Mouse (Mus musculus) embryonic facial prominence, embryonic 11.5 days (tissue): ENCODE data around the gene Ube2g2. TPM values are rescaled to one million over a fixed set of nuclear protein-coding genes. Genes with fewer than 3 reads are reported as not detected.

Experiments
- ATAC-seq: fragments of 200-750 bp; cut with Nextera tagmentation; replicated peaks from 2 replicates; pipeline ENCODE4 v1.8.0; 2017; ENCODE audit warnings: low read depth; ENCODE audit not compliant: insufficient number of reproducible peaks, low FRiP score, low TSS enrichment
- DNase-seq: peaks from one replicate; pipeline ENCODE4 v3.0.0-alpha.2; 2015; ENCODE audit warnings: low spot score
- H3K27ac ChIP-seq: fragments of 300-500 bp; sonication (generic); replicated peaks from 2 replicates; pipeline ENCODE4 v1.5.1; 2014; ENCODE audit warnings: mild to moderate bottlenecking, low read depth, low read length, control low read depth
- H3K27me3 ChIP-seq: fragments of 300-500 bp; sonication (generic); 2 replicates; pipeline ENCODE4 v1.6.1; 2014; ENCODE audit warnings: mild to moderate bottlenecking, low read length, moderate library complexity, mixed read lengths; ENCODE audit not compliant: control insufficient read depth, insufficient read depth
- H3K36me3 ChIP-seq: fragments of 300-500 bp; sonication (generic); replicated peaks from 2 replicates; pipeline ENCODE4 v1.6.1; 2014; ENCODE audit warnings: low read depth, mild to moderate bottlenecking, low read length, moderate library complexity, mixed read lengths; ENCODE audit not compliant: control insufficient read depth, insufficient read depth
- H3K4me1 ChIP-seq: fragments of 300-500 bp; sonication (generic); 2 replicates; pipeline ENCODE4 v1.6.1; 2014; ENCODE audit warnings: low read length, mixed read lengths; ENCODE audit not compliant: control insufficient read depth, insufficient read depth
- H3K4me2 ChIP-seq: fragments of 300-500 bp; sonication (generic); 2 replicates; pipeline ENCODE4 v1.6.1; 2014; ENCODE audit warnings: low read depth, mild to moderate bottlenecking, control low read depth, low read length, moderate library complexity
- H3K4me3 ChIP-seq: fragments of 300-500 bp; sonication (generic); 2 replicates; pipeline ENCODE4 v1.5.1; 2014; ENCODE audit warnings: low read depth, low read length, control low read depth
- H3K9ac ChIP-seq: fragments of 300-500 bp; sonication (generic); replicated peaks from 2 replicates; pipeline ENCODE4 v1.6.1; 2014; ENCODE audit warnings: mild to moderate bottlenecking, control low read depth, low read length
- H3K9me3 ChIP-seq: fragments of 300-500 bp; sonication (generic); replicated peaks from 2 replicates; pipeline ENCODE4 v1.6.1; 2016; ENCODE audit warnings: mild to moderate bottlenecking, low read length, inconsistent platforms, mixed read lengths; ENCODE audit not compliant: control insufficient read depth
- WGBS: fragments of 180-500 bp; shearing (Covaris S2); extraction: QIAGEN DNeasy Blood & Tissue Kit; methylation state at CpG from one replicate; pipeline ENCODE4 v1.1.7; 2014; 5-methylcytosine and 5-hydroxymethylcytosine counted together
- polyA plus RNA-seq: library from polyadenylated mRNA; unstranded; fragments of >200 nt; fragmentation: Nextera tagmentation; extraction: Ambion mirVana; gene quantifications from 2 replicates; pipeline ENCODE4 v1.2.1, GENCODE M21; 2014

Ube2g2 gene
- polyA plus RNA-seq, 1 experiment from 2014 or later, result 41.2 TPM

- H3K27ac ChIP-seq, result no peak overlapping the region
- ATAC-seq, result no peak
- no peak overlapping the region for H3K9ac ChIP-seq
- H3K4me1 ChIP-seq, result no peaks in the 10 kb centered on the region
- H3K27me3 ChIP-seq, result no peaks in the 10 kb centered on the region
- DNase-seq, result no peak
- H3K36me3 ChIP-seq, result peaks cover 7% of the 10 kb centered on the region
- no peak overlapping the region for H3K4me3 ChIP-seq
- no peak overlapping the region for H3K4me2 ChIP-seq
- H3K9me3 ChIP-seq, result no peaks in the 10 kb centered on the region
- WGBS, result 92% methylated on average over 8 of the region's 8 CpGs
Measured at GRCm38 (mm10) chr10:77610221-77610961, 11.7 kb upstream of the Ube2g2 start.

GRCm38 (mm10) chr10:77613409-77613808 lies 8.7 kb upstream of the Ube2g2 start:
- H3K4me3 ChIP-seq, result no peak overlapping the region
- H3K4me2 ChIP-seq, result no peak overlapping the region
- ATAC-seq, result no peak
- no peaks in the 10 kb centered on the region for H3K27me3 ChIP-seq
- WGBS, result 93% methylated on average over 3 of the region's 3 CpGs
- no peaks in the 10 kb centered on the region for H3K9me3 ChIP-seq
- no peak overlapping the region for H3K27ac ChIP-seq
- DNase-seq, result no peak
- no peak overlapping the region for H3K9ac ChIP-seq
- H3K4me1 ChIP-seq, result no peaks in the 10 kb centered on the region
- H3K36me3 ChIP-seq, result peaks cover 11% of the 10 kb centered on the region

GRCm38 (mm10) chr10:77615647-77616046 lies 6.4 kb upstream of the Ube2g2 start:
- H3K4me3 ChIP-seq, result no peak overlapping the region
- no peak overlapping the region for H3K4me2 ChIP-seq
- no peaks in the 10 kb centered on the region for H3K4me1 ChIP-seq
- ATAC-seq, result no peak
- H3K27me3 ChIP-seq, result no peaks in the 10 kb centered on the region
- no peak overlapping the region for H3K9ac ChIP-seq
- no peak for DNase-seq
- H3K36me3 ChIP-seq, result peaks cover 9% of the 10 kb centered on the region; the same call in 1 of the 2 replicates
- H3K27ac ChIP-seq, result no peak overlapping the region
- H3K9me3 ChIP-seq, result no peaks in the 10 kb centered on the region
- WGBS, result 96% methylated on average over 8 of the region's 8 CpGs

GRCm38 (mm10) chr10:77616166-77616565 lies 5.9 kb upstream of the Ube2g2 start:
- Histone ChIP-seq H3K4me3 (no peak overlapping the region), H3K4me1 (no peaks in the 10 kb centered on the region), H3K4me2 (no peak overlapping the region), H3K9ac (no peak overlapping the region), H3K36me3 (peaks cover 5% of the 10 kb centered on the region; the same call in 1 of the 2 replicates), H3K9me3 (no peaks in the 10 kb centered on the region), H3K27ac (no peak overlapping the region), H3K27me3 (no peaks in the 10 kb centered on the region)
- WGBS, result 96% methylated on average over 9 of the region's 9 CpGs
- DNase-seq (no peak), ATAC-seq (no peak)

- no peak for ATAC-seq
- Histone ChIP-seq H3K9me3 (no peaks in the 10 kb centered on the region), H3K27ac (no peak overlapping the region), H3K4me3 (no peak overlapping the region), H3K9ac (no peak overlapping the region), H3K4me2 (no peak overlapping the region), H3K4me1 (no peaks in the 10 kb centered on the region), H3K27me3 (no peaks in the 10 kb centered on the region), H3K36me3 (peaks cover 4% of the 10 kb centered on the region; the same call in 1 of the 2 replicates)
- 97% methylated on average over 7 of the region's 7 CpGs for WGBS
- no peak for DNase-seq
Measured at GRCm38 (mm10) chr10:77616926-77617325, 5.1 kb upstream of the Ube2g2 start.

- H3K4me1 ChIP-seq, result no peaks in the 10 kb centered on the region
- DNase-seq (no peak), ATAC-seq (no peak)
- peak overlapping the region; percentile 60; the same call in 1 of the 2 replicates for H3K4me2 ChIP-seq
- WGBS, result 72% methylated on average over 8 of the region's 8 CpGs
- no peaks in the 10 kb centered on the region for H3K27me3 ChIP-seq
- peak overlapping the region; percentile 99; the same call in 1 of the 2 replicates for H3K4me3 ChIP-seq
- peak overlapping the region; percentile 8; the same call in 1 of the 2 replicates for H3K27ac ChIP-seq
- H3K9ac ChIP-seq, result peak overlapping the region; percentile 96
- no peaks in the 10 kb centered on the region for H3K9me3 ChIP-seq
- no peaks in the 10 kb centered on the region; the same call in 1 of the 2 replicates for H3K36me3 ChIP-seq
Measured at GRCm38 (mm10) chr10:77621546-77621945, 529 bp upstream of the Ube2g2 start.

GRCm38 (mm10) chr10:77623069-77623492 lies 1.0 kb downstream of the Ube2g2 start:
- Histone ChIP-seq H3K36me3 (no peaks in the 10 kb centered on the region), H3K9ac (peak overlapping the region; percentile 96), H3K4me1 (no peaks in the 10 kb centered on the region), H3K9me3 (no peaks in the 10 kb centered on the region), H3K4me3 (peak overlapping the region; percentile 99), H3K4me2 (peak overlapping the region; percentile 76), H3K27ac (no peak overlapping the region), H3K27me3 (no peaks in the 10 kb centered on the region)
- peak; percentile 30 for DNase-seq
- ATAC-seq, result no peak; the same call in 1 of the 2 replicates
- WGBS, result 15% methylated on average over 8 of the region's 8 CpGs

GRCm38 (mm10) chr10:77623639-77624400 lies 1.7 kb downstream of the Ube2g2 start:
- H3K9ac ChIP-seq, result no peak overlapping the region
- 93% methylated on average over 10 of the region's 10 CpGs for WGBS
- DNase-seq, result no peak
- ATAC-seq, result no peak
- no peaks in the 10 kb centered on the region for H3K27me3 ChIP-seq
- no peak overlapping the region for H3K4me2 ChIP-seq
- H3K4me1 ChIP-seq, result no peaks in the 10 kb centered on the region
- no peaks in the 10 kb centered on the region for H3K9me3 ChIP-seq
- H3K36me3 ChIP-seq, result no peaks in the 10 kb centered on the region
- H3K27ac ChIP-seq, result no peak overlapping the region
- H3K4me3 ChIP-seq, result no peak overlapping the region
